Mouse (Mus musculus): Measurements from ENCODE around the gene Gtf2i.
"Not testable (repeated sequence)": the region's sequence is repeated elsewhere in the genome, so short reads cannot be mapped to it uniquely, and the experiment has no call there.

DNA sequence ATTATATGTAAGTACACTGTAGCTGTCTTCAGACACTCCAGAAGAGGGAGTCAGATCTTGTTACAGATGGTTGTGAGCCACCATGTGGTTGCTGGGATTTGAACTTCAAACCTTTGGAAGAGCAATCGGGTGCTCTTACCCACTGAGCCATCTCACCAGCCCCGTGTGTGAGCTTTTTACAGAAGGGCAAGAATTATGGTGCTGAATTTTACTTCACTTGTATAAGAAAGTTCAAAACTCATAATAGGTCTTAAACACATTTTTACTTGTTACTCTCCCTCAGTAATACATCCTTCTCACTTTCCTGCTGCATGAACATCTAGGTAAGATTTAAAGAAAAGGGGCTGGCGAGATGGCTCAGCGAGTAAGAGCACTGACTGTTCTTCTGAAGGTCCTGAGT lies 40.8 kb upstream of the Gtf2i start:
- TF ChIP-seq CTCF (IDR thresholded peaks at IDR 0.05; ENCODE audit: borderline replicate concordance, insufficient read depth, low read depth, low read length); POLR2A (IDR thresholded peaks at IDR 0.05; ENCODE audit: borderline replicate concordance, insufficient read depth, low read length): not testable (repeated sequence)

All from cerebellum, adult 2 months (tissue).